Mouse (Mus musculus) limb, embryonic 11.5 days (tissue): ENCODE results near the gene Gm11172. TPM values are rescaled to one million over a fixed set of nuclear protein-coding genes. Genes with fewer than 3 reads are reported as not detected.

Source experiments
- ATAC-seq: fragments of 200-750 bp; cut with Nextera tagmentation; 2 replicates; pipeline ENCODE4 v1.8.0; 2017; ENCODE audit warnings: low read depth; ENCODE audit not compliant: insufficient number of reproducible peaks, low FRiP score, low TSS enrichment
- DNase-seq: peaks from one replicate; pipeline ENCODE4 v3.0.0-alpha.2; 2015; ENCODE audit warnings: low spot score
- H3K27ac ChIP-seq: fragments of 300-500 bp; sonication (generic); replicated peaks from 2 replicates; pipeline ENCODE4 v1.5.1; 2014; ENCODE audit warnings: low read depth, mild to moderate bottlenecking, low read length
- H3K27me3 ChIP-seq: fragments of 300-500 bp; sonication (generic); 2 replicates; pipeline ENCODE4 v1.6.1; 2014; ENCODE audit warnings: mild to moderate bottlenecking, low read length, mixed read lengths; ENCODE audit not compliant: control insufficient read depth, insufficient read depth
- H3K36me3 ChIP-seq: fragments of 300-500 bp; sonication (generic); 2 replicates; pipeline ENCODE4 v1.6.1; 2014; ENCODE audit warnings: mild to moderate bottlenecking, low read length, moderate library complexity, mixed read lengths; ENCODE audit not compliant: control insufficient read depth, insufficient read depth
- H3K4me1 ChIP-seq: fragments of 300-500 bp; sonication (generic); 2 replicates; pipeline ENCODE4 v1.6.1; 2014; ENCODE audit warnings: low read length, mixed read lengths; ENCODE audit not compliant: control insufficient read depth, insufficient read depth
- H3K4me2 ChIP-seq: fragments of 300-500 bp; sonication (generic); 2 replicates; pipeline ENCODE4 v1.6.1; 2014; ENCODE audit warnings: low read depth, mild to moderate bottlenecking, moderate library complexity; ENCODE audit not compliant: severe bottlenecking
- H3K4me3 ChIP-seq: fragments of 300-500 bp; sonication (generic); 2 replicates; pipeline ENCODE4 v1.5.1; 2014; ENCODE audit warnings: low read depth, low read length
- H3K9ac ChIP-seq: fragments of 300-500 bp; sonication (generic); 2 replicates; pipeline ENCODE4 v1.6.1; 2014; ENCODE audit warnings: mild to moderate bottlenecking, low read length
- H3K9me3 ChIP-seq: fragments of 300-500 bp; sonication (generic); 2 replicates; pipeline ENCODE4 v1.6.1; 2016; ENCODE audit warnings: low read length; ENCODE audit not compliant: control insufficient read depth
- WGBS: fragments of 180-500 bp; shearing (Covaris S2); extraction: QIAGEN DNeasy Blood & Tissue Kit; methylation state at CpG from one replicate; pipeline ENCODE4 v1.1.7; 2014; 5-methylcytosine and 5-hydroxymethylcytosine counted together
- polyA plus RNA-seq: library from polyadenylated mRNA; unstranded; fragments of >200 nt; fragmentation: Nextera tagmentation; extraction: Ambion mirVana; gene quantifications from 2 replicates; pipeline ENCODE4 v1.2.1, GENCODE M21; 2014

The Gm11172 gene
- not detected in 2 replicates for polyA plus RNA-seq

DNA sequence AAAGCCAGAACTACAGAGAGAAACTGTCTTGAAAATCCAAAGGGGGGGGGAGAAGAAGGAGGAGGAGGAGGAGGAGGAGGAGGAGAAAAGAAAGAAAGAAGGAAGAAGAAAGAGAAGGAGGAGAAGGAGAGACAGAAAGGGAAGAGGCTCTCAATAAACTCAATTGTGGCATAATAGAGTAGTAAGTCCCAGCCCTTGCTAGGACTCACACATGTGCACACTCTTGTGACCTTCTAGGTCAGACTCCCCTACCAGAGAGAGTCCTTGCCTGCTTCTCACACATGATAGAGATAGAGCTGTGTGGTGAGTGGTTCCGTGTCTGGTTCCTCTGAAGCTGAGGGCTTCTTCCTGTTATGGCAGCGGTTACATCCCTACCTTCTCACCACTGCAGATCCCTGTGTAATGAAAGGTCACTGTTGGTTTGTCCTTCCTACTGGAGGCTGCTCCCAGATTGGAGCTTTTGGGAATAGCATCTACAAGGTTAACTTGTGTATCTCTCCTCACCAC lies at the start of gene Gm11172:
Gene Gm11172 (plus strand): TSS at position 51 of the 507 bp plus-strand sequence.
- Histone ChIP-seq H3K4me3 (no peak within 1 kb of the TSS), H3K9ac (no peak within 1 kb of the TSS), H3K9me3 (no peaks in the 10 kb centered on the region), H3K4me2 (no peak within 1 kb of the TSS), H3K27ac (no peak within 1 kb of the TSS), H3K36me3 (no peaks in the 10 kb centered on the region), H3K4me1 (no peaks in the 10 kb centered on the region), H3K27me3 (no peaks in the 10 kb centered on the region)
- WGBS, result 88% methylated on average over 2 of the region's 2 CpGs
- DNase-seq, result no peak
- no peak for ATAC-seq

DNA sequence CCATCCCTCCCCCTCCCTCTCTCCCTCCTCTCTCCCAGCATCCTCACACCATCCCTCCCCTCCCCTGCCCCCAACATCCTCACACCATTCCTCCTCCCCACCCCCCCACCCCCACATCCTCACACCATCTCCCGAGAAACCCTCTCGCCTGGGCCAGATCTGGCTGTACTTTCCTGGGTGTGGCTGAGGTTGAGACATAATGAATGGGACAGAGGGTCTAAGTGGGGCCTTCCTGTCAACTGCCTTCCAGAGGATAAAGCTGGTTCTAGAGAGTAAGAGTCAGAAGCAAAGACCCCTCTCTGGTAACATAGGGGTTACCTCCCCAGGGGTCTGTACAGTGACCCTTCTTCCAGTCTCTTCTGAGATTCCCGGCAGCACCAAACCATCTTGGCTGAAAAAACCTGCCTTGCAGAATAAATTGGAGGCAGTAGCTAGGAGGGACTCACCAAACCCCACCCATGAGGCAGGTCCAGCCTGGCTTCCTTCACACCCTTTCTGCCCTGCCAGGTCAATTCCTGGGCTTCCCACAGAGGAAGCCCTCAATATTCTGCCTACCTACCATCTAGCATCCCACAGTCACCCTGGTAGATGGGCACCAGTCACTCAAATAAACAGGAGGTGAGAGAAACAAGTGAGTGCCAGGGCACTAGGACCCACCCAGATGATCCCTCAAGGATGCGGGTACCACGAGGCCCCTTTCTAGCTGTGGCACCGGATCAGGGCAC lies 49.0 kb upstream of the Gm11172 start:
- DNase-seq, result no peak
- H3K27ac ChIP-seq, result no peak overlapping the region
- no peaks in the 10 kb centered on the region for H3K27me3 ChIP-seq
- no peak overlapping the region for H3K9ac ChIP-seq
- ATAC-seq, result no peak
- H3K4me1 ChIP-seq, result 0 out of 2 replicates have a peak, but pooled peaks cover 3% of the 10 kb centered on the region
- 40% methylated on average over 6 of the region's 6 CpGs for WGBS
- H3K36me3 ChIP-seq, result no peaks in the 10 kb centered on the region
- no peak overlapping the region for H3K4me3 ChIP-seq
- H3K4me2 ChIP-seq, result no peak overlapping the region
- no peaks in the 10 kb centered on the region for H3K9me3 ChIP-seq

DNA sequence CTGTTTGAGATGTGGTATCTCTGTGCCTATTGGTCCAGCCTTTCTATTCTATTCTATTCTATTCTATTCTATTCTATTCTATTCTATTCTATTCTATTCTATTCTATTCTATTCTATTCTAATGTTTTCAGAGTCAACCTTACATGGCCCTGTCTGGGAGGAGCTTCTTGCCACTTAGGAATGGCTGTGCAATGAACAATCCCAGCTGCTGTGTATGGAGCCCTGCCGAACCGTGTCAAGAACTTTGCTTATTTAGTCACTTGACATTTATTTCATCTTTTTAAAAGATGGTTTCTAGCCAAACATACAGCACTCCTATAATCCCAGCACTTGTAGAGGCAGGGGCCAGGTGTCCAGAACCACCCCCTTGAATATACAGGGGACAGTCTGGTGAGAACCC lies 48.4 kb upstream of the Gm11172 start:
- Histone ChIP-seq H3K27me3 (no peaks in the 10 kb centered on the region), H3K9me3 (no peaks in the 10 kb centered on the region), H3K27ac (no peak overlapping the region), H3K9ac (no peak overlapping the region), H3K4me3 (no peak overlapping the region), H3K4me1 (0 out of 2 replicates have a peak, but pooled peaks cover 3% of the 10 kb centered on the region), H3K36me3 (no peaks in the 10 kb centered on the region), H3K4me2 (no peak overlapping the region)
- 77% methylated on average over 2 of the region's 2 CpGs for WGBS
- DNase-seq (no peak), ATAC-seq (no peak)

DNA sequence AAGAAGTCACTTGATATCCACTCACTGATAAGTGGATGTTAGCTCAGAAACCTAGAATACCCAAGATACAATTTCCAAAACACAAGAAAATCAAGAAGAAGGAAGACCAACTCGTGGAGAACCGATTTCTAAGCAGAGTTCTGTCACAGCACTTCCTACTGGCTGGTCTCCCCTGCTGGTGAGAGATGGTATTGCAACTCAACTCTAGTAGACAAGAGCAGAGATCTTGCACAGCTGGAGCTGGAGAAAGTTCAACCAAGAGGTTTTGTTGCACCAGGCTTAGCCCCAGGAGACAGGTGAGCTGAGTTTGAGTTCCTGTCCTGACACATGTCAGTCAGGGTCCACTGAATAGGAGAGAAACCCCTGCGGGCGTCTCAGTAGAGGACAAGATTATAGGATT lies 45.6 kb upstream of the Gm11172 start:
- no peak overlapping the region for H3K27ac ChIP-seq
- H3K9ac ChIP-seq, result no peak overlapping the region
- peak; percentile 82 for DNase-seq
- H3K4me3 ChIP-seq, result no peak overlapping the region
- WGBS, result 46% methylated on average over 4 of the region's 4 CpGs
- no peaks in the 10 kb centered on the region for H3K9me3 ChIP-seq
- no peaks in the 10 kb centered on the region for H3K36me3 ChIP-seq
- H3K4me2 ChIP-seq, result no peak overlapping the region
- no peaks in the 10 kb centered on the region for H3K4me1 ChIP-seq
- H3K27me3 ChIP-seq, result no peaks in the 10 kb centered on the region
- ATAC-seq, result no peak

DNA sequence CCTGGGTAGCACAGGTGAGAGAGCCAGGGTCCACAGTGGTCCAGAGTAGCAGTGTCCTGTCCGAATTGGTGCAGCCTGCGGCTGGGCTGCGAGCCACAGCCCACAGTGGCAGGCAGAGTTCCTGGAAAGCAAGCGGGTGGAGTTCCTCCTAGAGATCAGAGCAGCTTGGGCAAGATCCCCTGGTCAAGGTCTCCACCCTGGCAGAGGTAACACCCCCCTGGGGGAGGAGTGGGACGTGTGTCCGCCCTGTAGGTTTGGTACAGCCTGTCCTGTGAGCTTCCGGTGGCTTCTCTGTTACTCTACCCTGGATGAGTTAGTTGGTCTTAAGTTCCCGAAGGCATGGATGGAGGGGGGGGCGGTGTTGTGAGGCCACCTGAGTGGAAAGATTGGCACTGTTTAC lies 43.9 kb upstream of the Gm11172 start:
- no peaks in the 10 kb centered on the region for H3K4me1 ChIP-seq
- no peak overlapping the region for H3K27ac ChIP-seq
- DNase-seq, result no peak
- no peak overlapping the region for H3K4me3 ChIP-seq
- H3K27me3 ChIP-seq, result no peaks in the 10 kb centered on the region
- WGBS, result 49% methylated on average over 9 of the region's 9 CpGs
- H3K9me3 ChIP-seq, result no peaks in the 10 kb centered on the region
- no peak for ATAC-seq
- H3K9ac ChIP-seq, result no peak overlapping the region
- no peak overlapping the region for H3K4me2 ChIP-seq
- no peaks in the 10 kb centered on the region for H3K36me3 ChIP-seq

DNA sequence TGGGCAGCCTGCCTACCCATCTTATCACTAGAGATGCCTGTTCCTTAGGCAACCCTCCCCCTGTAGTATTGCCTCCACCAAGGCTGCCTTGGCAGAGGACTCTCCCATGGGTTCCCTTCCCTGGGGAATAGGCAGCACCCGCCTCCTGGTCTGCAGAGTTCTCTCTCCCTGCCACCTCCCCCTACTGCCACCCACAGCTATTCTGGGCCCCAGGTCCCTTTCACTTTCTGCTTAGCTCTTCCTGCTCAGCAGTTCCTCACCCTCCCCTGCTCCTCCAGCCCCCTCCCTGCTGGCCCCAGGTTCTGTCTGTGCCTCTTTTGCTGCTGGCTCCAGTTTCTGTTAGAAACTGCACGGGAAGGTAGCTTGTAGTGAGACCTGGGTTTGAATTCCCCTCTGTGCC lies 43.1 kb upstream of the Gm11172 start:
- H3K27ac ChIP-seq, result no peak overlapping the region

DNA sequence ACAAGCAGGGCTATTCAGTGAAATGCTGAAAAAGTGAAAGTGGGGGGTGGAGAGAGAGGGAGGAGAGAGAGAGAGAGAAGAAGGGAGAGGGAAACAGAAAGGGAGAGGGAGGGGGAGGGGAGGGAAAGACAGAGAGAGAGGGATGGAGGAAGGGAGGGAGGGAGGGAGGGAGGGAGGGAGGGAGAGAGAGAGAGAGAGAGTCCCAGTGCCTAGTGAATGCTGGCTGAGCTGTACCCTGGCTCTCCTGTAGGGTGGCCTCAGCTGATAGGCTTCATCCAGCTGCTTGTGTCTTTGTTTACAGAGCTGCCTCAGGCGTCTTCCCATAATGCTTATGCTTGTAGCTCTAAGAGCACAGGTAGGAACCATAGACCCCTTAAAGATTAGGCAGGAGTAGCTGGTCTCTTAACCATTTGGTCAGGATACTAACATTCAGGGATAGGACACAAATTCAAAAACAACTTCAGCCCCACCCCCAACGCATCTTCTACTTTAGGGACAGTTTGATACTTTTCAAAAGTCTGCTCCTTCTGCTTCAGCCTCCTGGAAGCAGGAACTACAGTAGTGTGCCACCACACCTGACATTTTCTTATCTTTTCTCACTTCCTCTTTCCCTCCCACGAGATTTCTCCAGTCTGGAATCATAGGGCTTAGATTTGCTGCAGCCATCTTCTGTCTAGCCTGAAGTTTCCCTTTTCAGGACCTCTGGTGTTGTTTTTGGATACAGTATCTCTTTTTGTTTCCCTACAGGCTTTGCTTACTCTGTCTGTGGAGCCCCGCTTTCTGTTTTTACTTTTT lies 42.0 kb upstream of the Gm11172 start:
- Histone ChIP-seq H3K9ac (no peak overlapping the region), H3K9me3 (no peaks in the 10 kb centered on the region), H3K4me1 (no peaks in the 10 kb centered on the region), H3K4me2 (no peak overlapping the region), H3K27me3 (no peaks in the 10 kb centered on the region), H3K36me3 (no peaks in the 10 kb centered on the region), H3K27ac (no peak overlapping the region), H3K4me3 (no peak overlapping the region)
- WGBS, result 42% methylated on average over 4 of the region's 4 CpGs
- DNase-seq, result no peak
- ATAC-seq, result no peak

More for the DNA sequence above, 43.1 kb upstream of the Gm11172 start:
- H3K4me1 ChIP-seq, result no peaks in the 10 kb centered on the region
- no peaks in the 10 kb centered on the region for H3K9me3 ChIP-seq
- WGBS, result 42% methylated on average over 2 of the region's 2 CpGs
- ATAC-seq (no peak), DNase-seq (no peak)
- H3K27me3 ChIP-seq, result no peaks in the 10 kb centered on the region
- H3K4me2 ChIP-seq, result no peak overlapping the region
- H3K4me3 ChIP-seq, result no peak overlapping the region
- no peaks in the 10 kb centered on the region for H3K36me3 ChIP-seq
- H3K9ac ChIP-seq, result no peak overlapping the region

DNA sequence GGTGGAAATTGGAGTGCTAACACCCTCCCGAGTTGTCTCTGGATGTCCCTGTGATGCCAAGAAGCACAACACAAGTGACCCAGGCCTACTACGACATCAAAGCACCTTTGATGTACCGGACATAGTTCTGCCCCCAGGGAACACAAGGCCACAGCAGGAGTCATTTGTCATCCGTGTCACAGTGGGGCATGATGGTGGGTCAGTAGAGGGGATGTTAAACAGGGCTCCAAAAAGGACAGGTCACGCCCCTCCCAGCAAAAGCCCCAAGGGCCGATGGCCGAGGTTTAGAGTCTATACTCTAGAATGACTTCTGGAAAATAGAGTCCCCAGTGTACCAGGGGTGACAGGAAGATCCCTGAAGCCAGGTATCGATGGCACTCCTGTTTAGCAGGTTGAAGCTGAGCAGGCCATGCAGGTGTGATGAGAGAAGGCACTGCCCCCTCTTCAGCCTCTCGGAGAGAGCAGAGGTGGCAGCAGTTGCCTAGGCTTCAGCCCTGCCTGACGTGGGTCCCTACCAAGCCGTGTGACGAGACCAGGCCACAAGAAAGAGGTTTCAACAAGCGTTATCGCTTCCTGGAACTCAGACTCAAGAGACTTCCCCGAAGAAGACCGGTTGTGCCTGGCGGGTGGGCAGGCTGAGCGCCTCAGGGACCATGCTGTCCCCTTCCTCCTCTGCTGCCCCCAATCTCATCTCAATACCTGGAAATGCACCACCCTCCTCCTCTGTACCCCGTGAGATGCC lies 40.8 kb upstream of the Gm11172 start:
- no peak overlapping the region for H3K27ac ChIP-seq
- H3K4me1 ChIP-seq, result no peaks in the 10 kb centered on the region
- H3K9ac ChIP-seq, result no peak overlapping the region
- H3K9me3 ChIP-seq, result no peaks in the 10 kb centered on the region
- no peak for DNase-seq
- no peak for ATAC-seq
- no peaks in the 10 kb centered on the region for H3K27me3 ChIP-seq
- 39% methylated on average over 19 of the region's 19 CpGs for WGBS
- H3K4me3 ChIP-seq, result no peak overlapping the region
- H3K36me3 ChIP-seq, result no peaks in the 10 kb centered on the region
- H3K4me2 ChIP-seq, result no peak overlapping the region
